Mouse (Mus musculus): Measurements from ENCODE around the gene Tpp1. TPM values are rescaled to one million over a fixed set of nuclear protein-coding genes. Genes with fewer than 3 reads are reported as not detected.

Gene Tpp1
- total RNA-seq (2021) = 74.8 and 75.4 TPM in 2 replicates
- long read RNA-seq, experiment 1, transcript Tpp1-201 (13 exons, 3,558 nt) = major isoform, 36 of 63 reads
- long read RNA-seq, experiment 1, partial matches to known transcripts = 19 of 63 reads
- long read RNA-seq, experiment 1, other reads (novel, unspliced or antisense) = 8 of 63 reads
- long read RNA-seq, experiment 2, transcript Tpp1-201 (13 exons, 3,558 nt) = major isoform, 16 of 27 reads
- long read RNA-seq, experiment 2, partial matches to known transcripts = 11 of 27 reads
- long read RNA-seq, experiment 2, other reads (novel, unspliced or antisense) = 0 of 27 reads

GRCm38 (mm10) chr7:105751491-105752433 is at the start of gene Tpp1:
Tpp1 (minus strand) TSS chr7:105752235.
- DNase-seq = peak; percentile 94

- no peak for DNase-seq
These were observed 44.9 kb upstream of the Tpp1 start for GRCm38 (mm10) chr7:105796972-105797371.

GRCm38 (mm10) chr7:105795759-105796366 is 43.8 kb upstream of the Tpp1 start:
- no peak for DNase-seq

GRCm38 (mm10) chr7:105793701-105794100 is 41.7 kb upstream of the Tpp1 start:
- DNase-seq = no peak

GRCm38 (mm10) chr7:105791147-105791546 is 39.1 kb upstream of the Tpp1 start:
- DNase-seq = no peak

GRCm38 (mm10) chr7:105787285-105788140 is 35.5 kb upstream of the Tpp1 start, which contains the start of gene Dchs1:
Dchs1 (minus strand) TSS chr7:105787654.
- DNase-seq = peak; percentile 30

- DNase-seq = no peak
These were observed 34.7 kb upstream of the Tpp1 start for GRCm38 (mm10) chr7:105786506-105787284.

GRCm38 (mm10) chr7:105784556-105784955 is 32.5 kb upstream of the Tpp1 start:
- no peak for DNase-seq

- DNase-seq = no peak
These were observed 31.8 kb upstream of the Tpp1 start for GRCm38 (mm10) chr7:105783861-105784260.

GRCm38 (mm10) chr7:105778553-105779265 is 26.7 kb upstream of the Tpp1 start:
- peak; percentile 47 for DNase-seq

GRCm38 (mm10) chr7:105777797-105778552 is 25.9 kb upstream of the Tpp1 start:
- DNase-seq = peak; percentile 44

- no peak for DNase-seq
These were observed 25.3 kb upstream of the Tpp1 start for GRCm38 (mm10) chr7:105777316-105777715.

- DNase-seq = no peak
These were observed 24.0 kb upstream of the Tpp1 start for GRCm38 (mm10) chr7:105776026-105776425.

- DNase-seq = no peak
These were observed 22.6 kb upstream of the Tpp1 start for GRCm38 (mm10) chr7:105774661-105775060.

GRCm38 (mm10) chr7:105773041-105773440 is 21.0 kb upstream of the Tpp1 start:
- no peak for DNase-seq

GRCm38 (mm10) chr7:105772331-105772730 is 20.3 kb upstream of the Tpp1 start:
- DNase-seq = no peak

GRCm38 (mm10) chr7:105769959-105770358 is 17.9 kb upstream of the Tpp1 start:
- peak; percentile 34 for DNase-seq

GRCm38 (mm10) chr7:105767729-105768165 is 15.7 kb upstream of the Tpp1 start:
- DNase-seq = peak; percentile 50

- no peak for DNase-seq
These were observed 12.3 kb upstream of the Tpp1 start for GRCm38 (mm10) chr7:105764331-105764730.
